Mouse (Mus musculus): Measurements from ENCODE around the gene Gstt1.
"Not testable (repeated sequence)": the region's sequence is repeated elsewhere in the genome, so short reads cannot be mapped to it uniquely, and the experiment has no call there.

The Gstt1 gene

GRCm38 (mm10) chr10:75804217-75804616, 5.8 kb upstream of the Gstt1 start:
- no peak for ATAC-seq (ENCODE audit: low TSS enrichment)

DNA sequence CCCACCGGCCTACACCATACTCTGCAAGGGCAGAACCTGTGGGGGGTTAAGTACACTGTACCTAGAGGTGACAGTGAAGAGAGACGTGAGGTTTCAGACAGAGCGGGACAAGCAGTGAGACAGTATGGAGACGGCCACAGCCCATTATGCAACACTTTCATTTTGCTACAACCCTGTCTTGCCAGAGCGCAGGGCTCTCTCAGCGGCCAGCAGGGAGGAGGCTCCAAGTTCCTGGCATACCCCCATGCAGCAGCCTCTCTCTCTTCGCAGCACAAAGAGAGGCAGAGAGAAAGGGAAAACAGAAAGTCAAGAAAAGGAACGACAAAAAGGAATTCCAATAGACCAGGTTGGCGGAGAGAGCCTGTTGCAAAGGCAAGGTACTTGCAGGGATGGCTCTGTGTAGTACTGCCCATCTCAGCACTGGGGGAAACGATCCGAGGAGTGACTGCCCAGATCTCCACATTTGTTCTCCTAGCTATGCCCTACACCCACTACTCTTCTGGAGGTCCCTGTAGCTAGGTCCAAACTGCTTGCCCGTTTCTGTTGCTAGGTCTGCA, 687 bp downstream of the Gstt1 start:
- peak; percentile 87 for ATAC-seq (ENCODE audit: low TSS enrichment)

DNA sequence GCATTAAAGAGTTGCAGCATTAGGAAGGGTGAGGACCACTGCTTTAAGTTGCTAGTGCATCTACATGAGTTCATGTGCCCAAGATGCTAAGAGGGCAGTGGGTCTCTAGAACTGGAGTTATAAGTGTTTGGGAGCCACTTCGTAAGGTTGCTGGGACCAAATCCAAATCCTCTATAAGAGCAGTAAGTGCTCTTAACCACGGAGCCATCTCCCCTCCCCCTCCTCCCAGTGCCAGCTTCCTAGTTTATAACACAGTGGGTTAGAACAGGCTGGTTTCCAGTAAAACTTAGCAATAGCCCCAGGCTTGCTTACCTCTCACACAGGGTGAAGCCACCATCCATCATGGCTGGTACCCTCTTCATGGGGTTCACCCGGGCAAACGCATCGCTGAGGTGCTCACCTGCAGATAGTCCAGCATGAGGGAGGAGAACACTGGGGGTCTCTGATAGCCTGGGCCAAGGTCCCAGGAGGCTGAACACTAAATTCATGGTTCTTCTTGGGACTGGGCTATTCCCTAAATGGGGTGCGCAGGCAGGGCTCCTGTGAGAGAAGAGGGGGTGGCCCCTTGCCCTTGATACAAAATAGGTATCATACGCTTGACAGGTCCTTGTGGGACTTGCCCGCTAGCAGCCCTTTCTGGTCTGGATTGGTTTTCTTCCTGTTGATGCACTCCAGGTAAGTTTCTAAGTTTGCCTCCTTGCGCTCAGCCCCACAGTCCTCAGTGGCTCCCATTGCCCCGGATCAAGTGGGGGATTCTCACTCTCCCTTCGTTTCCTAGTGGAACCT, 1.5 kb downstream of the Gstt1 start:
- no peak for ATAC-seq (ENCODE audit: low TSS enrichment)

DNA sequence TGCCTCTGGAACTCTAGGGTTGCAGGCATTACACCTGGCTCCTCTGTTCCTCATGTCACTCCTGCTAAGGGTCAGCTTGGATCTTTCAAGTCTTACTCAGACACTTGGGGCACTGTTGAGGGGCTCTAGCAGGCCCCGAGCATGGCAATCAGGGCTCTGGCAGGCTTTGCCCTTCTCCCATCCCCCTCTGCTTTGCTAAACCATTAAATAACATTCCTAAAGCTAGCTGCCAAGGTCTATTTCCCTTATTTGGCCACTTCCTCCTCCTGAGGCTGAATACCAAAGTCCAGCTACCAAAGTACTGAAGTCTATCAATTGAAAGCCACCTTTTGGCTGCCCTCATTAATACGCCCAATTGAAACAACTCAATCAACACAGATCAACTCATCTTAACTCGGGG, 3.5 kb downstream of the Gstt1 start:
- no peak for ATAC-seq (ENCODE audit: low TSS enrichment)

- no peak for ATAC-seq (ENCODE audit: low TSS enrichment)
Measured at GRCm38 (mm10) chr10:75790773-75791172, 7.6 kb downstream of the Gstt1 start.

DNA sequence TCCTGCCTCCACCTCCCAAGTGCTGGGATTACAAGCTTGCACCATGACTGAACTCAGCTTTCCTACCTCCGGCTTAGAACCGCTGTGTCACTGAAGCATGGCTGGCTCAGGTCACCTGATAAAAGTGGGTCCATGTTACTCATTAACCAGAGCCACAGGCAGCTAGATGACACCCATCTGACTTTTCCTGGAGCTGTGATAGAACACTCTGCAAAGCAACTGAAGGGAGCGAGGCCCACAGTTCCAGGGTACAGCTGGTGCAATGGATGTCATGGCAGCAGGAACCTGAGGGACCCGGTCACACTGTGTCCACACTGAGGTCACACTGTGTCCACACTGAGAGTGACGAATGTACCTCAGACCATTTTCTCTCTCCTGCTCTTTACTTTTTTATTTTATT, 8.5 kb downstream of the Gstt1 start:
- no peak for ATAC-seq (ENCODE audit: low TSS enrichment)

DNA sequence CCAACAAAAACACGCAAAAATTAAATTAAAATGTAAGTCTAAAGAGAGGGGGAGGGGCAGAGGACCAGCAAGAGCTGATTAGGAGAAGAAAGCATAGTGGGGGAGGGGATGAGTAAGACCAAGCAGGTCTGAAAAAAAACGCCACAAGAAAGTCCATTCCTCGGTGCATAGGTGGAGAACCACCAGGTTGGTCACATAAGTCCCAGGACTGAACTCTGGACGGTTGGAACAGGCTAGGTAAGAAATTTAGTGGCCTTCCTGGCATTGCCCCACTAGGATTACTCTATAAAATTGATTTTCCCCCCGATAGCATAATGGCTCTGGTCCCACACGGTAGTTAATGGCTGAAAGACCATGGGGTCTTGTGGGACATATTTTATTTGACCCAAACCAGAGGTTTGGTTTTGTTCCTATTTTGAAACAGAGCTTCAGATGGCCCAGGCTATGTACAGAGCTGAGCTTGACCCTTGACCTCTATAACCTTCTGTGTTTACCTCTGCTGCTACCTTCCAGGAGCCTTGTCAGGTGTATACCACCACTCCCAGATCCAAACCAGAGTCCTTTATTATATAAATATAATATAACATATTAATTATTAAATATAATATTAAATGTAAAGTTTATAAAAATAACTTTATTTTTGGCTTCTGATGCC, 9.2 kb downstream of the Gstt1 start:
- no peak for ATAC-seq (ENCODE audit: low TSS enrichment)

GRCm38 (mm10) chr10:75788277-75788676, 10.1 kb downstream of the Gstt1 start:
- ATAC-seq (ENCODE audit: low TSS enrichment) = peak; percentile 98

DNA sequence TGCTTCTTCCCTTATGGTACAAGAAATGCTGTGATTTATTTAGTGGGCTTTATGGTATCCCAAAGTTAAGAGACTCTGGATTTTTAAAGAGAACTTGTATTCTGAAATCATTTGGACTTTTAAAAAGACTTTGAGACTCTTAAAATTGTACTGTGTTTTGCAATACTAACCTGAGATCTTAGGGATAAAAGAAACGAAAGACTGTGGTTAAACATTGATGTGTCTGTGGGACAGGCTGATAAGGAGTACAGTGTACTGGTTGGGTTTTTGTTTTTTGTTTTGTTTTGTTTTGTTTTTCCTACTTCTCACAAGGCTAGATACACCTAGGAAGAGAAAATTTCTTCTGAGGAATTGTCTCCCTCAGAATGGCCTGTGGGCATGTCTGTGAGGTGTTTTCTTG, 12.9 kb downstream of the Gstt1 start:
- no peak for ATAC-seq (ENCODE audit: low TSS enrichment)

- peak; percentile 50; the same call in 1 of the 2 replicates for ATAC-seq (ENCODE audit: low TSS enrichment)
Measured at GRCm38 (mm10) chr10:75780769-75781578, 17.4 kb downstream of the Gstt1 start, which contains the start of the genes Gm20441 and Gstt3. Gene Gm20441, minus strand, starts transcription at chr10:75780954. Gene Gstt3, minus strand, starts transcription at chr10:75781414.

GRCm38 (mm10) chr10:75779206-75780174, 18.9 kb downstream of the Gstt1 start:
- no peak for ATAC-seq (ENCODE audit: low TSS enrichment)

- ATAC-seq (ENCODE audit: low TSS enrichment) = no peak
Measured at GRCm38 (mm10) chr10:75777885-75778284, 20.5 kb downstream of the Gstt1 start.

- ATAC-seq (ENCODE audit: low TSS enrichment) = no peak
Measured at GRCm38 (mm10) chr10:75776562-75776961, 21.8 kb downstream of the Gstt1 start.

GRCm38 (mm10) chr10:75774587-75774986, 23.8 kb downstream of the Gstt1 start:
- no peak for ATAC-seq (ENCODE audit: low TSS enrichment)

DNA sequence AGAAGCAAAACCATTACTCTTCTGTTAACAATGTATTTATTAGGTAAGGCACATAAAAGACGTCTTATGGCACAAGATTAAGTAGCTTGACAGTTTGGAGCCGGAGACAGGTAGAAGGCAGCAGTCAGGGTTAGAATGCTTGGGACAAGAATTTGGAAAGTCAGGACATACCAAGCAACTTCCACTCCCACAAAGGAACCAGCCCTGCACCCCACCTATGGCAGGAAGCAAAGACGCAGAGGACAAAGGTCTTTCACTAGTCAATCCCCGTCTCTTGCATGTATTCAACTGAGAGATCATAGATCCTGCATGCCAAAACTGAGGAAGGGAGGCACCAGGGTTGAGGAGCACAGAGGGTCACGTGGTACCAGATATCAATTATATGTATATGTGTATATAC, 24.3 kb downstream of the Gstt1 start:
- ATAC-seq (ENCODE audit: low TSS enrichment) = no peak

- peak; percentile 95 for ATAC-seq (ENCODE audit: low TSS enrichment)
Measured at GRCm38 (mm10) chr10:75772795-75773664, 25.4 kb downstream of the Gstt1 start, which contains the start of gene Ddt. Gene Ddt, minus strand, starts transcription at chr10:75773414.

- not testable (repeated sequence) for ATAC-seq (ENCODE audit: low TSS enrichment)
Measured at GRCm38 (mm10) chr10:75767756-75768155, 30.6 kb downstream of the Gstt1 start.

- no peak for ATAC-seq (ENCODE audit: low TSS enrichment)
Measured at GRCm38 (mm10) chr10:75766856-75767255, 31.5 kb downstream of the Gstt1 start.

Data from frontal cortex, adult (tissue).